Mouse (Mus musculus) Patski (cell line): ENCODE data around the gene Slc5a1. TPM values are rescaled to one million over a fixed set of nuclear protein-coding genes. Genes with fewer than 3 reads are reported as not detected.

Source experiments
- ATAC-seq: fragments of 100-300 bp; one replicate; pipeline ENCODE4 v1.8.0; 2021
- CTCF ChIA-PET: fragments of 350-600 bp; sonication (Branson Sonifier 250); formaldehyde crosslinking; loops from one replicate; lab custom pipeline; 2022; ENCODE audit warnings: inconsistent platforms; lab: Charles Lee
- POLR2A ChIA-PET: fragments of 350-600 bp; sonication (Branson Sonifier 250); formaldehyde crosslinking; loops from one replicate; lab custom pipeline; 2022; ENCODE audit warnings: antibody characterized with exemption, inconsistent platforms; lab: Charles Lee
- DNase-seq: peaks from one replicate; pipeline ENCODE4 v3.0.0-alpha.2; 2011; ENCODE audit warnings: low read depth, low spot score
- H3K27me3 ChIP-seq: fragments of 371-371 bp; one replicate; pipeline ENCODE4 v1.5.1; 2021
- CTCF ChIP-seq: fragments of 100-300 bp; IDR thresholded peaks from one replicate; pipeline ENCODE4 v1.5.1; 2021
- in situ Hi-C: fragments of 300-500 bp; cut with MboI; formaldehyde crosslinking; loops from 3 replicates; pipeline ENCODE4 v1.11.1; 2018; ENCODE audit warnings: low pct_unique_long_range_greater_than_20kb, mixed read lengths
- polyA plus RNA-seq: library from polyadenylated mRNA; unstranded; gene quantifications from one replicate; pipeline ENCODE4 v1.2.3, GENCODE M21; 2021

Slc5a1 gene
- polyA plus RNA-seq, 1 experiment from 2014 or later: 0.04 TPM

DNA sequence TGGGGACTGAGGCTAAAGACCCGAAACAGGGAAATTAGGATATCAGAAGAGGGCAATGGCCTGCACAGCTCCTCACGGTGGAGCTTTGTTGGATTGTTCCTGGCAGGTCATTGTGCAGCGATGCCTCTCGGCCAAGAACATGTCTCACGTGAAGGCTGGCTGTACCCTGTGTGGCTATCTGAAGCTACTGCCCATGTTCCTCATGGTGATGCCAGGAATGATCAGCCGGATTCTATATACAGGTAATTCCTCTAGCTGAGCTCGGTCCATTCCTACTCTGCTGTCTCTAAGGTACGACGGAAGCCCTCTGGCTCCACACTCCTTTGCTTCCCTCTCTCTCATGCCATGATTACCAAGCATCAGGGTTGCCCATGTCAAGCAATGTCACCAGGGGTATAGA is 42.8 kb downstream of the Slc5a1 start:
- ATAC-seq: no peak
- in situ Hi-C loops: loop anchor here (25.0 kb wide), 1 partner anchor 435 kb away; no protein-coding TSS in a partner anchor
- POLR2A ChIA-PET: no interaction called here
- no peaks in the 10 kb centered on the region for H3K27me3 ChIP-seq
- DNase-seq: no peak
- no peak for TF ChIP-seq CTCF
- CTCF ChIA-PET: interaction anchor here (0.9 to 1.3 kb wide), 3 partner anchors 9 to 114 kb away, joined by 3 read pairs; no protein-coding TSS in a partner anchor

DNA sequence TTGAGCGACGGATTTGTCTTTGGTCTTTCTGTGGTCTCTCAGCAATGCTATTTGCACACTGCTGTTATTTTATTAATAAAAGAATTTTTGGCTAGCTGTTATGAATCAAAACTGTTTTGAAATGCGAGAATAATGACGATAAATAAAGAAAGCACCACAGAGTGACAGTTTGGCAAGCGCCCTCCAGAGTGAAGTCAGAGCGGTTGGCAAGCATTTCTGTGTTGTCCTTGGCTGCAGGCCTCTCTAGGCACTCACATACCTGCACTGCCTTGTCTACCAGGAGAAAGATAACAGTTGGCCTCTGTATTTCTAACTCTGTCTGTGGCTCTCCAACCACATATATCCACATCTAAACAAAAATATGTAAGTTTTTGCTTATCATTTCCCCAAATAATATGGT is 43.7 kb downstream of the Slc5a1 start:
- POLR2A ChIA-PET: no interaction called here
- in situ Hi-C loops: loop anchor here (25.0 kb wide), 1 partner anchor 435 kb away; no protein-coding TSS in a partner anchor
- no peaks in the 10 kb centered on the region for H3K27me3 ChIP-seq
- TF ChIP-seq CTCF: no peak
- CTCF ChIA-PET: interaction anchor here (0.9 to 1.3 kb wide), 2 partner anchors 9 to 114 kb away, joined by 3 read pairs; no protein-coding TSS in a partner anchor
- no peak for DNase-seq
- ATAC-seq: no peak

DNA sequence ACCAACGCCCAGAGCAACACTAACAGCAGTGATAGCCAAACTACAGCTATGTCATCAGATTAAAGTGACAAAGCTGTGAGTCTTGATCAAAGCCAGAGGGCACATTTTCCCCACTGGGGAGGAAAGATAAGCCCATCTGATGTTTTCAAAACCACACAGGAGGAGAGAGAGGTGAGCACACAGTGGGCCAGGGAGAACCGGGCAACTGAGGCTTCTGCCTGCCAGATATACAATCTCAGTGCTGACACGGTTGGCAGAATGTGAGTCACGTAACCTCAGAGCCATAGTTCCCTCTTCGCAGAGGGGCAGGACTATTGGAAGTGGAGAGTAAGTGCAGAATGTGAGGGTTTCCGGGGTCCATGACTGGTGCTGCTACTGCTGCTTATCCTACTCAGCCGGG is 89.5 kb downstream of the Slc5a1 start:
- no peak for TF ChIP-seq CTCF
- ChIA-PET POLR2A (no interaction called here), CTCF (interaction anchor here (0.9 kb wide), 1 partner anchor 10 kb away, joined by 3 read pairs; no protein-coding TSS in a partner anchor)
- peaks cover 4% of the 10 kb centered on the region for H3K27me3 ChIP-seq
- no peak for DNase-seq
- ATAC-seq: no peak
- in situ Hi-C loops: no loop called here

DNA sequence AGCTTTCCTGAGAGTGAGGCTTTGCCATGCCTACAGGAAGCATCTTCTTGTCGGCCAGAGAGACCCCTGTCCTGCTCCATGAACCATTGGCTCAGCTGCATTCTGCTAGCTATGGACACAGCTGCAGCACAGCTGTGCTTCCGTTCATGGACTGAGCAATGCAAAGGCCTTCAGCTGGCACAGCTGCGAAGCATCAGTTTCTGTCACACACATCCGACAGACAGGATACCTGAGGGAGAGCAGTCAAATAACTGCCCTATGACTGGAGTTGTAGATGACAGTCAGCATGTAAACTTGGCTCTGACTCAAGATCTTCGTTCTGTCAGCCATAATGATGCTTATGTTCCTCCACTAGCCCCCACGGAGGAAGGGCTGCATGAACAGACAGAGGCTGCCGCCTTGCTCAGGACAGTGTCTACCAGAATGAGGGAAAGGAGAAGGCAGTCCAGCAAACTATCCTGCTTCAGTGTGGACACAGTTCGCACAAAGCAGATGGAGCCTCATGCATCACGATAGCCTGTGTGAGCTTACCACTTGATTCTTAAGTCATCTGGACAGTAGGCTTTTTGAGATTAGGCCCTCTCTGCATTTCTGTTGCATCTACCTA is 91.3 kb downstream of the Slc5a1 start:
- in situ Hi-C loops: no loop called here
- no peak for TF ChIP-seq CTCF
- H3K27me3 ChIP-seq: peaks cover 4% of the 10 kb centered on the region
- no peak for DNase-seq
- no peak for ATAC-seq
- ChIA-PET CTCF (no interaction called here), POLR2A (no interaction called here)

DNA sequence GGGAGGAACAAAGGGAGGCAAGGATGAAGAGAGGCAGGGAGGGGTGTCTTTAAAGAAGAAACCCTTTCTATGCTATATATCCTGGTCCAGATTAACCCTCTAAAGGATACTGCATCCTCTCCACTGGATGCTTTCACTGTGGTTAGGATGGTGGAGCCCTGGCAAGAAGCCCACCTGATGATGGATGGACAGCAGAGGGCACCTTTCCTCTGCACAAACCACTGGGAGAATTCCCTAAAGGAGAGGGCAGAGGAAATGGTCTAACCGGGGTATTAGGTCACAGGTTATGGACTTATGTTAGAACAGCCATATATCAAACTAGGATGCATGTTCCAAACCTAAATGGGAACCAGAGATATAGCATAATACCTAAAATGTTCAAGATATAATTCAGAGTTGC is 96.1 kb downstream of the Slc5a1 start:
- ATAC-seq (no peak), DNase-seq (no peak)
- POLR2A ChIA-PET: interaction anchor here (0.7 kb wide), 1 partner anchor 167 kb away, joined by 4 read pairs; no protein-coding TSS in a partner anchor

DNA sequence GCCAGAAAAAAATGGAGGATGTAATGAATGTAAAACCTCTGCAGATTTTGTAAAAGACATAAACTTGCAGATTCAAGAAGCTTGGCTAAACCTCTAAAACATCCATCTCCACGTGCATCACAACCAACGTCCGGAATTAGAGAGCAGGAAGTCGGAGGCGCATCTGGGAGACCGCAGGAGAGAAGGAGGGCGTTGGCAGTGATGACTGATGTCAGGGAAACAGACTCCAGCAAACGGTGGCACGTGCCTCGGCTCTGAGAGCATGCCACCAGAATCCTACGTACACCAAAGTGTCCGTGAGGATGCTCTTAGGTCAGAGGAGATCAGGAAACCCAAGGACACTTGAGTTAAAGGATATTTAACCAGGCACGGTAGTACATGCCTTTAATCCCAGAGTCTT is 97.7 kb downstream of the Slc5a1 start:
- ATAC-seq: no peak
- CTCF ChIA-PET: no interaction called here
- TF ChIP-seq CTCF: no peak
- POLR2A ChIA-PET: no interaction called here
- no peaks in the 10 kb centered on the region for H3K27me3 ChIP-seq
- no peak for DNase-seq
- in situ Hi-C loops: no loop called here

More for the DNA sequence above, 96.1 kb downstream of the Slc5a1 start:
- H3K27me3 ChIP-seq: peaks cover 4% of the 10 kb centered on the region
- in situ Hi-C loops: no loop called here
- CTCF ChIA-PET: no interaction called here
- TF ChIP-seq CTCF: peak; percentile 23

DNA sequence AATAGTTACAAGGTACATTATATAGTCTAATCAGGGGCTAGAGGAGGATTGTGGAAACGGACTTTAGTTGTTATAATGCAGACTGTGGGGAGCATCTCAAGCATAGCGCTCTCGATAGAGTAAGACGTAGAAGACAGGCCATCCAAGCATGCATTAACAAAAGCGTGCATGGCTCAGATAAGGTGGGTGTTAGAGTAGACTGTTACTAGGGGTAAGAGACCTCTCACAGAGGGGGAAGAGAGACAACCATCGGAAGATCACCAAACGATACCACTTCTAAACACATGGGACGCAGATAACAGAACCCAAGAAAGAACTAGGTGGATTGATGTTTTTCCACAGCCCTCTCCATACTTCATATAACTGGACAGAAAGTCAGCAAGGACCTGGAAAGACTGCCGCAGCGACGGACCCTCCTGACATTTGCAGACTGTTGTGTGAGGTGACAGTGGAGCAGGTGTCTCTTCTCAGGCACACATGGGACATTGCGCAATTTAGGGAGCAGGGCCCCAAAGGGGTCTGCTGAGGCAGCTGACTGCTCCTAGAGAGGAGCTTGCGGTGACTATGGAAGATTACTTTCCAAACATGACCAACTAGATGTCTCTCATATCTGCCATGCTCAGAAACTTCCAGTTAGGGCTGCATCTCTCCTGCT is 98.6 kb downstream of the Slc5a1 start:
- in situ Hi-C loops: no loop called here
- no peaks in the 10 kb centered on the region for H3K27me3 ChIP-seq
- DNase-seq: no peak
- TF ChIP-seq CTCF: no peak
- CTCF ChIA-PET: no interaction called here
- no peak for ATAC-seq
- POLR2A ChIA-PET: no interaction called here

DNA sequence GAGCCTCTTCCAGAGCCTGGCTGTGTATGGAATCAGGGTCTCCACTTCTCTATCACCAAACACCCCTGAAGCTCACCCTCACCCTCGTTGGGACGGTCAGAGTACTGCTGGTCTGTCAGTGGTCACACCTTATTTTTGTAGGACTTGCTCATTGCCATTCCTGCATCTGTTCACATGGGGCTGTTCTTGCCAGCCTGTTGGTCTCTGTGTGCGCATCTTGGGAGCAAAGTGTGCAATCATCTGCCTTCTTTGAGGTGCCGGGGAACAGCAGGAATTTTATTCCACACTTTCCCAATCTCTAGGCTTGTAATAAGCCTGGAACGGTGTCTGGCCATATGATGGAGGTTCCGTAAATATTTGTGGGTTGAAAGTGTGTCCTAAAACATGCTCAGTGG is 99.1 kb downstream of the Slc5a1 start:
- POLR2A ChIA-PET: no interaction called here
- no peak for TF ChIP-seq CTCF
- H3K27me3 ChIP-seq: no peaks in the 10 kb centered on the region
- no peak for ATAC-seq
- DNase-seq: no peak
- in situ Hi-C loops: no loop called here
- CTCF ChIA-PET: no interaction called here

DNA sequence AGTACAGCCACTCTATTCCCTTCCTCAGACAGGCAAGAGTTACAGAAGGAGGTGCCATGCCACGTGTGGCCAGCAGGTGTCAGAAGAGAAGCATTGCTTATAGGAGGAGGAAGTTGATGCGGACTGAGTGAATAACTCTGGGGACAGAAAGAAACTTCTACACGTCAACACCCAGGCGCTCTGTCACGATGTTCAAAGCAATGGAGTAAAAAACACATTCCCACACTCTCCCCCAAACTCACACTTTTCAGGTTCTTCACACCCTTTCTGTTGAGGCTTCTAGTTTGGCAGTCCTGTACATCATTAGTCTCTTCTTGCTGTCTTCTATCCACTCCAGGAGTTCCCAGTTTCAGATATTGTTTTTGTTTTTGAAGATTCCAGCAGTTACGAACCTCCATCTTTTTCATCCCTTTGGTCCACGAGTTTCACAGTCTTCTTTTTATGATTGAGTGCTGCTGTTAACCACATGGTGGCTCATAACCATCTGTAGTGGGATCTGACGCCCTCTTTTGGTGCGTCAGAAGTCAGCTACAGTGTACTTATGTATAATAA is 99.7 kb downstream of the Slc5a1 start:
- peak; percentile 64 for ATAC-seq
- H3K27me3 ChIP-seq: no peaks in the 10 kb centered on the region
- POLR2A ChIA-PET: interaction anchor here (0.8 kb wide), 1 partner anchor 12 kb away, joined by 3 read pairs; no protein-coding TSS in a partner anchor
- in situ Hi-C loops: no loop called here
- CTCF ChIA-PET: interaction anchor here (1.0 to 2.3 kb wide), 4 partner anchors 15 to 94 kb away, joined by 3 to 13 read pairs (median 6); partner anchors contain the start of gene Spon2
- no peak for DNase-seq
- peak; percentile 98 for TF ChIP-seq CTCF

DNA sequence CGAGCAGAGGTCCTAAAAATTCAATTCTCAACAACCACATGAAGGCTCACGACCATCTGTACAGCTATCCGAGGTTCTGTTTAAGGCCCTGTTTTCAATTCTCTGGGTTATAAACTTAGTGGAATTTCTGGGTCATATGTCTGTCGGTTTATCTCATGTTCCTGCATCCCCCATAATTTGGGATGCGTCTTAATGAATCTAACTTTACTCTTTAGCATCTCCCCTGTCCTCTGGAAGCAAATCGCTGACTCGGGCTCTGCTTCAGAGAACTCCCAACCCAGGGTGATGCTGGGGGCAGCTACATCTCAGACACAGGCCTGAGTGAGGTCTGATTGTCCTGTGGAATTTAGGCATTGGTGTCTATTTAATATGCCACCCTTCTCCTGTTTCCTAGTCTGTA is 100.3 kb downstream of the Slc5a1 start:
- no peak for TF ChIP-seq CTCF
- ATAC-seq (no peak), DNase-seq (no peak)
- in situ Hi-C loops: no loop called here
- CTCF ChIA-PET: interaction anchor here (1.0 to 2.3 kb wide), 5 partner anchors 10 to 93 kb away, joined by 3 to 13 read pairs (median 5); partner anchors contain the start of gene Spon2
- POLR2A ChIA-PET: interaction anchor here (0.7 to 0.8 kb wide), 2 partner anchors 11 to 15 kb away, joined by 3 read pairs; no protein-coding TSS in a partner anchor
- H3K27me3 ChIP-seq: no peaks in the 10 kb centered on the region

DNA sequence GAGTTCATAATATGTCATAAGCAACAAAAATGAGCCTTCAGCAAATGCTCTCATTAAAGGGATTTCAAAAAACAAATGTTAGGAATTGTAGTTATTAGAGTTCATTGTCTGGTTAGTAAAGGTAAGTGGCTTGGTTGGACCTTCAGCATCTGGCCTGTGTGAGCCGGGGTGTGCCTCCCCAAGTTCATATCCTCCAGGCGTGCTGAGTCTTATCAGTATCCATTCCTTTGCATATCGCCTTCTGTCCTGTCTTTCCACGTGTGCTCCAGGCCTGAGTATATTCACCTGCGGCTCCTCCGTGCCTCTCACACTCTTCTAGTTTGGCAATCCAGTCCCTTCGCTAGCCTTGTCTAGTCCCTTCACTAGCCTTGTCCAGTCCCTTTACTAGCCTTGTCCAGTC is 102.3 kb downstream of the Slc5a1 start:
- in situ Hi-C loops: loop anchor here (5.0 kb wide), 2 partner anchors 51 to 171 kb away; partner anchors contain the start of gene Uvssa
- no peak for TF ChIP-seq CTCF
- ChIA-PET POLR2A (no interaction called here), CTCF (interaction anchor here (1.7 kb wide), 1 partner anchor 10 kb away, joined by 3 read pairs; no protein-coding TSS in a partner anchor)
- ATAC-seq: no peak
- DNase-seq: no peak
- no peaks in the 10 kb centered on the region for H3K27me3 ChIP-seq
